Mouse (Mus musculus): ENCODE results near the gene Pafah1b1. TPM values are rescaled to one million over a fixed set of nuclear protein-coding genes. Genes with fewer than 3 reads are reported as not detected.

Pafah1b1 gene
- polyA plus RNA-seq, 1 experiment from 2014 or later, result 64.5 TPM

- WGBS, result 86% methylated on average over 2 of the region's 2 CpGs
Measured at GRCm38 (mm10) chr11:74668971-74669370, 55.5 kb downstream of the Pafah1b1 start.

GRCm38 (mm10) chr11:74668466-74668865 is 56.0 kb downstream of the Pafah1b1 start:
- H3K4me2 ChIP-seq, result no peak overlapping the region

More at GRCm38 (mm10) chr11:74668971-74669370, 55.5 kb downstream of the Pafah1b1 start:
- Histone ChIP-seq H3K4me2 (no peak overlapping the region), H3K27me3 (no peaks in the 10 kb centered on the region), H3K4me1 (no peaks in the 10 kb centered on the region), H3K36me3 (ENCODE audit: poor library complexity, severe bottlenecking) (peaks cover 74% of the 10 kb centered on the region), H3K9ac (no peak overlapping the region), H3K4me3 (no peak overlapping the region), H3K27ac (no peak overlapping the region), H3K9me3 (replicated peaks) (no peaks in the 10 kb centered on the region)
- ATAC-seq, result no peak

GRCm38 (mm10) chr11:74667582-74668010 is 56.9 kb downstream of the Pafah1b1 start:
- Histone ChIP-seq H3K9ac (no peak overlapping the region), H3K4me2 (no peak overlapping the region), H3K4me3 (no peak overlapping the region), H3K27me3 (no peaks in the 10 kb centered on the region), H3K27ac (no peak overlapping the region), H3K36me3 (ENCODE audit: poor library complexity, severe bottlenecking) (peaks cover 78% of the 10 kb centered on the region), H3K9me3 (replicated peaks) (no peaks in the 10 kb centered on the region), H3K4me1 (no peaks in the 10 kb centered on the region)
- ATAC-seq, result no peak
- WGBS, result 95% methylated on average over 13 of the region's 13 CpGs

More at GRCm38 (mm10) chr11:74668466-74668865, 56.0 kb downstream of the Pafah1b1 start:
- Histone ChIP-seq H3K9me3 (replicated peaks) (no peaks in the 10 kb centered on the region), H3K4me3 (no peak overlapping the region), H3K36me3 (ENCODE audit: poor library complexity, severe bottlenecking) (peaks cover 77% of the 10 kb centered on the region), H3K9ac (no peak overlapping the region), H3K27me3 (no peaks in the 10 kb centered on the region), H3K4me1 (no peaks in the 10 kb centered on the region), H3K27ac (no peak overlapping the region)
- WGBS, result 93% methylated on average over 5 of the region's 5 CpGs
- ATAC-seq, result no peak

GRCm38 (mm10) chr11:74666776-74667581 is 57.5 kb downstream of the Pafah1b1 start:
- Histone ChIP-seq H3K4me1 (no peaks in the 10 kb centered on the region), H3K4me2 (no peak overlapping the region), H3K27ac (no peak overlapping the region), H3K9ac (no peak overlapping the region), H3K4me3 (no peak overlapping the region), H3K36me3 (ENCODE audit: poor library complexity, severe bottlenecking) (peaks cover 84% of the 10 kb centered on the region), H3K9me3 (replicated peaks) (no peaks in the 10 kb centered on the region), H3K27me3 (no peaks in the 10 kb centered on the region)
- no peak for ATAC-seq
- 94% methylated on average over 14 of the region's 14 CpGs for WGBS

GRCm38 (mm10) chr11:74666284-74666652 is 58.2 kb downstream of the Pafah1b1 start:
- no peak for ATAC-seq
- Histone ChIP-seq H3K27ac (no peak overlapping the region), H3K4me1 (no peaks in the 10 kb centered on the region), H3K4me2 (no peak overlapping the region), H3K9ac (no peak overlapping the region), H3K9me3 (replicated peaks) (no peaks in the 10 kb centered on the region), H3K27me3 (no peaks in the 10 kb centered on the region), H3K36me3 (ENCODE audit: poor library complexity, severe bottlenecking) (peaks cover 91% of the 10 kb centered on the region), H3K4me3 (no peak overlapping the region)
- WGBS, result over 99% methylated on average over 5 of the region's 5 CpGs

GRCm38 (mm10) chr11:74665631-74666283 is 58.7 kb downstream of the Pafah1b1 start:
- no peaks in the 10 kb centered on the region for H3K27me3 ChIP-seq
- 94% methylated on average over 17 of the region's 17 CpGs for WGBS
- H3K9me3 ChIP-seq (replicated peaks), result no peaks in the 10 kb centered on the region
- H3K36me3 ChIP-seq (ENCODE audit: poor library complexity, severe bottlenecking), result peaks cover 96% of the 10 kb centered on the region
- no peak overlapping the region for H3K4me3 ChIP-seq
- no peaks in the 10 kb centered on the region for H3K4me1 ChIP-seq
- no peak overlapping the region for H3K27ac ChIP-seq
- ATAC-seq, result no peak
- no peak overlapping the region for H3K9ac ChIP-seq
- H3K4me2 ChIP-seq, result no peak overlapping the region

- Histone ChIP-seq H3K4me1 (no peaks in the 10 kb centered on the region), H3K9ac (no peak overlapping the region), H3K27ac (no peak overlapping the region), H3K4me2 (no peak overlapping the region), H3K9me3 (replicated peaks) (no peaks in the 10 kb centered on the region), H3K27me3 (no peaks in the 10 kb centered on the region), H3K36me3 (ENCODE audit: poor library complexity, severe bottlenecking) (peaks cover 99% of the 10 kb centered on the region), H3K4me3 (no peak overlapping the region)
- no peak for ATAC-seq
- WGBS, result 94% methylated on average over 8 of the region's 8 CpGs
Measured at GRCm38 (mm10) chr11:74664906-74665305, 59.6 kb downstream of the Pafah1b1 start.

GRCm38 (mm10) chr11:74664279-74664678 is 60.2 kb downstream of the Pafah1b1 start:
- no peak overlapping the region for H3K27ac ChIP-seq
- peaks cover 99% of the 10 kb centered on the region for H3K36me3 ChIP-seq (ENCODE audit: poor library complexity, severe bottlenecking)
- no peak overlapping the region for H3K4me2 ChIP-seq
- ATAC-seq, result no peak
- H3K27me3 ChIP-seq, result no peaks in the 10 kb centered on the region
- no peak overlapping the region for H3K4me3 ChIP-seq
- WGBS, result 89% methylated on average over 3 of the region's 3 CpGs
- no peaks in the 10 kb centered on the region for H3K4me1 ChIP-seq
- no peak overlapping the region for H3K9ac ChIP-seq
- no peaks in the 10 kb centered on the region for H3K9me3 ChIP-seq (replicated peaks)

GRCm38 (mm10) chr11:74662221-74662620 is 62.2 kb downstream of the Pafah1b1 start:
- no peaks in the 10 kb centered on the region for H3K4me1 ChIP-seq
- no peak for ATAC-seq
- H3K27me3 ChIP-seq, result no peaks in the 10 kb centered on the region
- peaks cover 100% of the 10 kb centered on the region for H3K36me3 ChIP-seq (ENCODE audit: poor library complexity, severe bottlenecking)
- peaks cover 6% of the 10 kb centered on the region; the same call in 1 of the 2 replicates for H3K9me3 ChIP-seq (replicated peaks)
- H3K9ac ChIP-seq, result no peak overlapping the region
- no peak overlapping the region for H3K4me2 ChIP-seq
- H3K4me3 ChIP-seq, result no peak overlapping the region
- H3K27ac ChIP-seq, result no peak overlapping the region
- WGBS, result 88% methylated on average over 6 of the region's 6 CpGs

- Histone ChIP-seq H3K27me3 (no peaks in the 10 kb centered on the region), H3K9me3 (replicated peaks) (peaks cover 6% of the 10 kb centered on the region; the same call in 1 of the 2 replicates), H3K27ac (no peak overlapping the region), H3K9ac (no peak overlapping the region), H3K36me3 (ENCODE audit: poor library complexity, severe bottlenecking) (peaks cover 99% of the 10 kb centered on the region), H3K4me3 (no peak overlapping the region), H3K4me2 (no peak overlapping the region), H3K4me1 (no peaks in the 10 kb centered on the region)
- ATAC-seq, result no peak
- WGBS, result 95% methylated on average over 19 of the region's 19 CpGs
Measured at GRCm38 (mm10) chr11:74661641-74662040, 62.8 kb downstream of the Pafah1b1 start.

- no peak overlapping the region for H3K9ac ChIP-seq
- H3K9me3 ChIP-seq (replicated peaks), result peaks cover 6% of the 10 kb centered on the region; the same call in 1 of the 2 replicates
- H3K27me3 ChIP-seq, result no peaks in the 10 kb centered on the region
- 96% methylated on average over 13 of the region's 13 CpGs for WGBS
- H3K4me2 ChIP-seq, result no peak overlapping the region
- no peak for ATAC-seq
- no peaks in the 10 kb centered on the region for H3K4me1 ChIP-seq
- H3K36me3 ChIP-seq (ENCODE audit: poor library complexity, severe bottlenecking), result peaks cover 89% of the 10 kb centered on the region
- H3K27ac ChIP-seq, result no peak overlapping the region
- H3K4me3 ChIP-seq, result no peak overlapping the region
Measured at GRCm38 (mm10) chr11:74660336-74660735, 64.1 kb downstream of the Pafah1b1 start.

GRCm38 (mm10) chr11:74655941-74656340 is 68.5 kb downstream of the Pafah1b1 start:
- Histone ChIP-seq H3K27me3 (no peaks in the 10 kb centered on the region), H3K9me3 (replicated peaks) (peaks cover 6% of the 10 kb centered on the region; the same call in 1 of the 2 replicates), H3K4me1 (peaks cover 14% of the 10 kb centered on the region; the same call in 1 of the 2 replicates), H3K4me2 (no peak overlapping the region), H3K4me3 (no peak overlapping the region), H3K9ac (no peak overlapping the region), H3K36me3 (ENCODE audit: poor library complexity, severe bottlenecking) (peaks cover 45% of the 10 kb centered on the region), H3K27ac (no peak overlapping the region)
- WGBS, result 86% methylated on average over 3 of the region's 3 CpGs
- ATAC-seq, result no peak

Measured in forebrain, embryonic 13.5 days (tissue).